Mouse (Mus musculus) MEL (cell line): ENCODE results near the gene AW011738. TPM values are rescaled to one million over a fixed set of nuclear protein-coding genes. Genes with fewer than 3 reads are reported as not detected.
A peak's percentile ranks its signal among the peaks of the same experiment; 100 is the strongest.

Experiments
- DNase-seq: peaks from one replicate; pipeline ENCODE4 v3.0.0; 2011; ENCODE audit warnings: low read depth, low spot score
- H3K27ac ChIP-seq: 2 replicates; pipeline ENCODE4 v1.5.1; 2012; ENCODE audit warnings: low read depth, mild to moderate bottlenecking, control low read depth, low read length, moderate library complexity; ENCODE audit not compliant: control insufficient read depth
- H3K27me3 ChIP-seq, 2 experiments: fragments of 150-350 bp in 1 of 2; sonication (generic) in 1 of 2; 2 replicates each; pipeline ENCODE4 v1.6.1; 2012; ENCODE audit warnings: low read length in 2 of 2, mild to moderate bottlenecking in 2 of 2, improper control_type of control experiment in 1 of 2, moderate library complexity in 1 of 2; ENCODE audit not compliant: insufficient read depth in 2 of 2, control insufficient read depth in 1 of 2
- H3K36me3 ChIP-seq, 2 experiments: 2 replicates each; pipeline ENCODE4 v1.6.1; 2012 to 2014; ENCODE audit warnings: low read length in 2 of 2, improper control_type of control experiment in 1 of 2, inconsistent platforms in 1 of 2, mild to moderate bottlenecking in 1 of 2; ENCODE audit not compliant: insufficient read depth in 2 of 2, control insufficient read depth in 1 of 2
- H3K4me1 ChIP-seq, 2 experiments: fragments of 150-350 bp in 1 of 2; sonication (generic) in 1 of 2; 2 replicates each; pipeline ENCODE4 v1.6.1; 2012; ENCODE audit warnings: low read length in 2 of 2, improper control_type of control experiment in 1 of 2, mild to moderate bottlenecking in 1 of 2; ENCODE audit not compliant: insufficient read depth in 2 of 2, control insufficient read depth in 1 of 2
- H3K4me3 ChIP-seq, 2 experiments: fragments of 150-350 bp in 1 of 2; sonication (generic) in 1 of 2; 2 replicates each; pipeline ENCODE4 v1.5.1; 2012; ENCODE audit warnings: low read depth in 2 of 2, low read length in 2 of 2, mild to moderate bottlenecking in 2 of 2, moderate library complexity in 2 of 2, control low read depth in 1 of 2, improper control_type of control experiment in 1 of 2; ENCODE audit not compliant: control insufficient read depth in 1 of 2, insufficient read depth in 1 of 2
- H3K79me2 ChIP-seq: 2 replicates; pipeline ENCODE4 v1.6.1; 2012; ENCODE audit warnings: mild to moderate bottlenecking, low read length, moderate library complexity; ENCODE audit not compliant: control insufficient read depth, poor library complexity, insufficient read depth
- H3K9ac ChIP-seq: 2 replicates; pipeline ENCODE4 v1.6.1; 2012; ENCODE audit warnings: low read depth, mild to moderate bottlenecking, control low read depth, low read length, moderate library complexity; ENCODE audit not compliant: control insufficient read depth, poor library complexity, severe bottlenecking
- H3K9me3 ChIP-seq: fragments of 150-350 bp; sonication (generic); replicated peaks from 2 replicates; pipeline ENCODE4 v1.6.1; 2012; ENCODE audit warnings: mild to moderate bottlenecking, low read length, improper control_type of control experiment, moderate library complexity; ENCODE audit not compliant: insufficient read depth
- CHD2 ChIP-seq: IDR thresholded peaks from 2 replicates; pipeline ENCODE4 v1.6.1; 2011; ENCODE audit warnings: low read length, improper control_type of control experiment
- ELF1 ChIP-seq: IDR thresholded peaks from 2 replicates; pipeline ENCODE4 v1.6.1; 2014; ENCODE audit warnings: low read depth, mild to moderate bottlenecking, inconsistent platforms, low read length, improper control_type of control experiment, moderate library complexity
- EP300 ChIP-seq, 2 experiments: IDR thresholded peaks; 2 replicates each; pipeline ENCODE4 v1.6.1; 2011; ENCODE audit warnings: improper control_type of control experiment in 2 of 2, low read length in 2 of 2, low read depth in 1 of 2, mild to moderate bottlenecking in 1 of 2
- ETS1 ChIP-seq: IDR thresholded peaks from 2 replicates; pipeline ENCODE4 v1.6.1; 2012; ENCODE audit warnings: low read depth, mild to moderate bottlenecking, inconsistent platforms, low read length, improper control_type of control experiment, moderate library complexity
- GABPA ChIP-seq: IDR thresholded peaks from 2 replicates; pipeline ENCODE4 v1.6.1; 2012; ENCODE audit warnings: low read depth, mild to moderate bottlenecking, inconsistent platforms, low read length, improper control_type of control experiment, moderate library complexity
- HCFC1 ChIP-seq: IDR thresholded peaks from 2 replicates; pipeline ENCODE4 v1.6.1; 2012; ENCODE audit warnings: low read depth, mild to moderate bottlenecking, inconsistent platforms, low read length, improper control_type of control experiment, moderate library complexity
- MAZ ChIP-seq: IDR thresholded peaks from 2 replicates; pipeline ENCODE4 v1.6.1; 2012; ENCODE audit warnings: low read depth, mild to moderate bottlenecking, inconsistent platforms, low read length, improper control_type of control experiment
- MXI1 ChIP-seq: IDR thresholded peaks from 2 replicates; pipeline ENCODE4 v1.6.1; 2011; ENCODE audit warnings: mild to moderate bottlenecking, low read depth, low read length, improper control_type of control experiment
- NELFE ChIP-seq: IDR thresholded peaks from 2 replicates; pipeline ENCODE4 v1.6.1; 2011; ENCODE audit warnings: low read depth, low read length, improper control_type of control experiment
- NRF1 ChIP-seq: IDR thresholded peaks from 2 replicates; pipeline ENCODE4 v1.6.1; 2014; ENCODE audit warnings: low read depth, mild to moderate bottlenecking, inconsistent platforms, low read length, improper control_type of control experiment, moderate library complexity; ENCODE audit not compliant: poor library complexity, insufficient read depth, severe bottlenecking
- POLR2A ChIP-seq, 2 experiments: IDR thresholded peaks; 2 replicates each; pipeline ENCODE4 v1.6.1; 2011 to 2012; ENCODE audit warnings: low read length in 2 of 2, mild to moderate bottlenecking in 2 of 2, control low read depth in 1 of 2, improper control_type of control experiment in 1 of 2, low read depth in 1 of 2, moderate library complexity in 1 of 2; ENCODE audit not compliant: control insufficient read depth in 1 of 2, insufficient read depth in 1 of 2, poor library complexity in 1 of 2
- RCOR1 ChIP-seq: IDR thresholded peaks from 2 replicates; pipeline ENCODE4 v1.6.1; 2012; ENCODE audit warnings: low read depth, mild to moderate bottlenecking, inconsistent platforms, low read length, improper control_type of control experiment
- TAL1 ChIP-seq: IDR thresholded peaks from 2 replicates; pipeline ENCODE4 v1.6.1; 2012; ENCODE audit warnings: mild to moderate bottlenecking, inconsistent platforms, low read length, moderate library complexity, mixed read lengths
- TCF12 ChIP-seq: IDR thresholded peaks from 2 replicates; pipeline ENCODE4 v1.6.1; 2014; ENCODE audit warnings: low read depth, mild to moderate bottlenecking, inconsistent platforms, low read length, improper control_type of control experiment, moderate library complexity
- ZMIZ1 ChIP-seq: IDR thresholded peaks from 2 replicates; pipeline ENCODE4 v1.6.1; 2012; ENCODE audit warnings: low read depth, mild to moderate bottlenecking, inconsistent platforms, low read length, improper control_type of control experiment, moderate library complexity
- polyA plus RNA-seq, 2 experiments: library from polyadenylated mRNA; stranded (reverse) in 1 of 2; unstranded in 1 of 2; fragments of >175 nt in 1 of 2; fragments of >200 nt in 1 of 2; gene quantifications; 2 replicates each; pipeline versions ENCODE4 v1.2.1 to v1.2.4; 2012; ENCODE audit warnings: low replicate concordance in 2 of 2, low read depth in 1 of 2; ENCODE audit not compliant: insufficient read length in 2 of 2, insufficient read depth in 1 of 2, missing spikeins in 1 of 2
- total RNA-seq: library from RNA; depleted of rRNA; stranded (reverse); fragments of 300-350 nt; gene quantifications from 2 replicates; pipeline ENCODE4 v1.2.3, GENCODE M21; 2012

Gene AW011738
- total and polyA plus RNA-seq, 3 experiments = 3.2 to 3.8 TPM; not detected in 1

- Histone ChIP-seq H3K36me3 (peaks cover 0 to 8% of the 10 kb centered on the region in 2 experiments; a peak in 2 of 4 replicates), H3K27ac (no peak overlapping the region), H3K27me3 (no peaks in the 10 kb centered on the region), H3K79me2 (peaks cover 6% of the 10 kb centered on the region; the same call in 1 of the 2 replicates), H3K4me1 (peaks cover 3 to 9% of the 10 kb centered on the region in 2 experiments; a peak in 3 of 4 replicates)
- DNase-seq = peak; percentile 57
- peak in 1 of 2 experiments; percentile 24; a peak in 1 of 4 replicates for TF ChIP-seq POLR2A (IDR thresholded peaks at IDR 0.05; ENCODE audit: control insufficient read depth in 1 of 2, insufficient read depth in 1 of 2, low read depth in 1 of 2, low read length in 2 of 2, poor library complexity in 1 of 2)
- TF ChIP-seq MAZ = peak; percentile 59; the same call in 1 of the 2 replicates
- no peak for TF ChIP-seq TAL1
- TF ChIP-seq ZMIZ1 = no peak
- TF ChIP-seq CHD2 = no peak
- TF ChIP-seq ETS1 = peak; percentile 43; the same call in 1 of the 2 replicates
- peak in 1 of 2 experiments; percentile 36; a peak in 2 of 4 replicates for TF ChIP-seq EP300 (IDR thresholded peaks at IDR 0.05; ENCODE audit: low read depth in 1 of 2, low read length in 2 of 2)
- no peak for TF ChIP-seq TCF12
- TF ChIP-seq, all 39 proteins: peak for 4
- Histone ChIP-seq H3K9me3 (no peaks in the 10 kb centered on the region), H3K9ac (peak overlapping the region; percentile 90), H3K4me3 (peak overlapping the region; percentile 77 to 98)
Measured at GRCm38 (mm10) chr4:156195927-156196870, 6.9 kb upstream of the AW011738 start.

- DNase-seq = peak; percentile 50
- H3K27me3 ChIP-seq = no peaks in the 10 kb centered on the region
- H3K79me2 ChIP-seq = peaks cover 6% of the 10 kb centered on the region; the same call in 1 of the 2 replicates
- H3K9ac ChIP-seq = peak within 1 kb of the TSS; percentile 90
- H3K9me3 ChIP-seq = no peaks in the 10 kb centered on the region
- H3K4me1 ChIP-seq = peaks cover 9 to 13% of the 10 kb centered on the region in 2 experiments; a peak in 3 of 4 replicates
- peaks cover 0 to 15% of the 10 kb centered on the region in 2 experiments; a peak in 2 of 4 replicates for H3K36me3 ChIP-seq
- 0 out of 2 replicates have a peak within 1 kb of the TSS, but pooled peaks have one; percentile 7 for H3K27ac ChIP-seq
- H3K4me3 ChIP-seq = peak within 1 kb of the TSS; percentile 77 to 98
- TF ChIP-seq RCOR1 (no peak), NRF1 (no peak), ELF1 (no peak), POLR2A (IDR thresholded peaks at IDR 0.05; ENCODE audit: control insufficient read depth in 1 of 2, insufficient read depth in 1 of 2, low read depth in 1 of 2, low read length in 2 of 2, poor library complexity in 1 of 2) (peak in 1 of 2 experiments; percentile 21; a peak in 1 of 4 replicates), HCFC1 (0 out of 2 replicates have a peak, but pooled peaks have one; percentile 14), MXI1 (peak; percentile 38; the same call in 1 of the 2 replicates), ETS1 (no peak), TCF12 (0 out of 2 replicates have a peak, but pooled peaks have one; percentile 3), GABPA (no peak), NELFE (peak; percentile 40)
Measured at GRCm38 (mm10) chr4:156197131-156197828, 5.8 kb upstream of the AW011738 start, which contains the start of gene Agrn. Gene Agrn (minus strand): TSS chr4:156197488.
